Mouse (Mus musculus) thymus, adult 2 months (tissue): ENCODE measurements around the gene Tfap2a. TPM values are rescaled to one million over a fixed set of nuclear protein-coding genes. Genes with fewer than 3 reads are reported as not detected.

Source experiments
- DNase-seq: peaks from one replicate; pipeline ENCODE4 v3.0.0; 2021
- H3K27ac ChIP-seq: fragments of 200-500 bp; 2 replicates; pipeline ENCODE4 v1.5.1; 2012; ENCODE audit warnings: low read length, control low read depth; ENCODE audit not compliant: control insufficient read depth, insufficient read depth
- H3K27me3 ChIP-seq: fragments of 200-500 bp; 2 replicates; pipeline ENCODE4 v1.6.1; 2012; ENCODE audit warnings: mild to moderate bottlenecking, low read length, moderate library complexity, mixed read lengths; ENCODE audit not compliant: control insufficient read depth, insufficient read depth
- H3K36me3 ChIP-seq: fragments of 200-500 bp; 2 replicates; pipeline ENCODE4 v1.6.1; 2012; ENCODE audit warnings: mild to moderate bottlenecking, low read length, moderate library complexity; ENCODE audit not compliant: control insufficient read depth, insufficient read depth
- H3K4me1 ChIP-seq: fragments of 200-500 bp; replicated peaks from 2 replicates; pipeline ENCODE4 v1.6.1; 2012; ENCODE audit warnings: low read length; ENCODE audit not compliant: control insufficient read depth, insufficient read depth
- H3K4me3 ChIP-seq: fragments of 200-500 bp; 2 replicates; pipeline ENCODE4 v1.5.1; 2012; ENCODE audit warnings: mild to moderate bottlenecking, low read length, control low read depth, moderate library complexity; ENCODE audit not compliant: control insufficient read depth, insufficient read depth
- CTCF ChIP-seq: fragments of 200-500 bp; IDR thresholded peaks from 2 replicates; pipeline ENCODE4 v1.5.1; 2012; ENCODE audit warnings: mild to moderate bottlenecking, control low read depth, low read length, moderate library complexity, borderline replicate concordance; ENCODE audit not compliant: control insufficient read depth, poor library complexity, insufficient read depth; ENCODE audit errors: extremely low read depth
- POLR2A ChIP-seq: fragments of 200-500 bp; IDR thresholded peaks from 2 replicates; pipeline ENCODE4 v1.6.1; 2012; ENCODE audit warnings: mild to moderate bottlenecking, low read length, control low read depth, moderate library complexity; ENCODE audit not compliant: control insufficient read depth, poor library complexity, insufficient read depth; ENCODE audit errors: extremely low read depth
- WGBS: fragments of 180-500 bp; shearing (Covaris S2); methylation state at CpG from one replicate; pipeline ENCODE4 v1.1.7; 2018; 5-methylcytosine and 5-hydroxymethylcytosine counted together
- polyA plus RNA-seq: library from polyadenylated mRNA; depleted of rRNA; stranded (reverse); fragments of >200 nt; gene quantifications from 2 replicates; pipeline ENCODE4 v1.2.3, GENCODE M21; 2012

Tfap2a gene
- polyA plus RNA-seq, 1 experiment = 2.0 TPM

- Histone ChIP-seq H3K27ac (no peak overlapping the region), H3K4me1 (peaks cover 8% of the 10 kb centered on the region), H3K36me3 (no peaks in the 10 kb centered on the region), H3K4me3 (peak overlapping the region; percentile 51), H3K27me3 (peaks cover 9% of the 10 kb centered on the region)
- 1% methylated on average over 70 of the region's 70 CpGs for WGBS
- TF ChIP-seq CTCF (no peak), POLR2A (peak; percentile 23; the same call in 1 of the 2 replicates)
- DNase-seq = peak; percentile 85
These were observed 15.2 kb downstream of the Tfap2a start for GRCm38 (mm10) chr13:40722741-40723597.

DNA sequence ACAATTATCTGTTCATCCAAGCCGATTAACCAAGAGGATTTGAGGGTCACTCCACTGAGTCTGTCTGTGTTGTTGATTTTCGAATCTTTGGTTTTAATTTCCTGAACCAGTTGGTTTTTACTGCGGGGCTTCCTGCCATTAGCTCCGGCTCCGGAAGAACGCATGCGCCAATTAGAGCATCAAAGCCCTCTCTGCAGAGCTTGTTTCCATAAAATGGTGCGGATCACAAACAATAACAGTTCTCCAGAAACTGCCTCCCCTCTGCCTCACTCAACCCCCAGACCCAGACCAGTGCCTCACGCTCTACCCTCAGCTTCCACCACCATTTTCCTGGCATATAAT, 18.5 kb downstream of the Tfap2a start:
- Histone ChIP-seq H3K27me3 (no peaks in the 10 kb centered on the region; the same call in 1 of the 2 replicates), H3K4me1 (peaks cover 12% of the 10 kb centered on the region), H3K36me3 (no peaks in the 10 kb centered on the region), H3K27ac (no peak overlapping the region), H3K4me3 (no peak overlapping the region)
- DNase-seq = no peak
- TF ChIP-seq POLR2A = no peak
- TF ChIP-seq CTCF = no peak
- 35% methylated on average over 9 of the region's 9 CpGs for WGBS

DNA sequence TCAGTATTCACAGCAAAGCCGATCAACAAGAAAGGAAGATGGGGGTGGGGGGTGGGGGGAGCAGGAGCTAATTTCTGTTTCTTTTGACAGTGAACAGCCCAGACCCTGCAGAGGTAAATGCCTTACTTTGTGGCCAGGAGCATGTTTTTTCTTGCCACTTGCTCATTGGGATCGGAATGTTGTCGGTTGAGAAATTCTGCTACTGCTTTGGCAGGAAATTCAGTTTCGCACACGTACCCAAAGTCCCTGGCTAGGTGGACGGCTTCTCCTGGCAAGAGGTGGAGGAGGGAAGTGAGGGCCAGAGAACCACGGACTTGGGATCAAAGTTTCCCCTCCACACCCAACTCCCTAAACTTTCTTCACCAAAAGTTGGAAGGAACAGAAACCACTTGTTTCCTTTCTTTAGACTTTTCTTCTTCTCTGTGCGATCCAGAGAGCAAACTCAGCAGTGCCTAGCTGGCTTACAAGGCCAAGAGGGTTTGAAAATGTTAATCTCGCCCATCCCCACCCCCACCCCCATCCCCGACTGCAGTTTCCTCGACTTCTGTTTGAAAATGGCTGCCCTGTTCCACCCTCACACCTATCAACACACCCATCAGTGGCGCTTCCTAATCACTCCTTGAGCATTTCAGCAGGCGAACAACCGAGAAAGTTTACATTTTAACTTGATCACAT, 19.0 kb downstream of the Tfap2a start:
- peaks cover 2% of the 10 kb centered on the region for H3K27me3 ChIP-seq
- DNase-seq = no peak
- H3K4me3 ChIP-seq = no peak overlapping the region
- peaks cover 12% of the 10 kb centered on the region for H3K4me1 ChIP-seq
- TF ChIP-seq POLR2A = no peak
- no peak for TF ChIP-seq CTCF
- H3K27ac ChIP-seq = no peak overlapping the region
- 67% methylated on average over 14 of the region's 14 CpGs for WGBS
- no peaks in the 10 kb centered on the region for H3K36me3 ChIP-seq

DNA sequence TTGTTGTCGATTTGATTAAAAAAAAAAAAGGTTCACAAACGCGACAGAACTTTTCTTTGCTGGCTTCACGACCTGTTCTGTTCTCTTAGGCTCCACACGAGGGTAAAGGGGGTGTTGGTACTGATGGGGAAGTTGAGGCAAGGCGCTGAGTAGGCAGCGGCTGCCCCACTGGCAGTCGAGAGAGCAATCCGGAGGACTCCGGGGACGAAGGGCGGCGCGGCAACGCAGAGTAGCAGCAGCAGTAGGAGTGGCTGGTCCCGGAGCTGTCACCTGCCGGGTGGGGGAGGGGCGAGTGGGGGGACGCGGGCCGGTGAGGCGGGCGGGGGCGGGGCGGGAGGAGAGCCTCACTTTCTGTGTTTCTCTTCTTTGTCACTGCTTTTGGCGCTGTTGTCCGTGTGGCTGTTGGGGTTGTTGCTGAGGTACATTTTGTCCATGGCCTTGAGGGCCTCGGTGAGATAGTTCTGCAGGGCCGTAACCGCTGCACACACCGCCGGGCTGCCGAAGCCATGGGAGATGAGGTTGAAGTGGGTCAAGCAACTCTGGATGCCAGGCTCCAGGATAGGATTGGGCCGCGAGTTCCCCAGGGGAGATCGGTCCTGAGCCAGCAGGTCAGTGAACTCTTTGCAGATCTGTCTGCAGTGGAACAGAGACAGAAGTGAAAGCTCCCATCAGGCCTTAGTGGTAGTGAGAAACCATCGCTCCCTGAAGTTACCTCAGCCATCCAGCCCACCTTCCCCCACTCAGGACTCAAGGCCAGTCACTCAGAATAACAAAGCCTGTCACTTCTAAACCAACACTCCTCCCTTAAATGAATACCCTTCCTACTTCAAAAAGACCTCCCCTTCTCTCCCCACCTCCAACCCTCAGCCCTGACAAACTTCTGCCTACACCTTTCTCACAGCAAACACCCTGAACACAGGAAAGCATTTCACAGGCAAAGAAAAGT, 21.1 kb downstream of the Tfap2a start:
- Histone ChIP-seq H3K27me3 (peaks cover 2% of the 10 kb centered on the region), H3K4me1 (peaks cover 3% of the 10 kb centered on the region; the same call in 1 of the 2 replicates), H3K36me3 (no peaks in the 10 kb centered on the region), H3K4me3 (no peak overlapping the region), H3K27ac (no peak overlapping the region)
- no peak for TF ChIP-seq POLR2A
- no peak for TF ChIP-seq CTCF
- WGBS = 17% methylated on average over 36 of the region's 37 CpGs
- no peak for DNase-seq

GRCm38 (mm10) chr13:40714531-40714930, 23.6 kb downstream of the Tfap2a start:
- 14% methylated on average over 2 of the region's 2 CpGs for WGBS

DNA sequence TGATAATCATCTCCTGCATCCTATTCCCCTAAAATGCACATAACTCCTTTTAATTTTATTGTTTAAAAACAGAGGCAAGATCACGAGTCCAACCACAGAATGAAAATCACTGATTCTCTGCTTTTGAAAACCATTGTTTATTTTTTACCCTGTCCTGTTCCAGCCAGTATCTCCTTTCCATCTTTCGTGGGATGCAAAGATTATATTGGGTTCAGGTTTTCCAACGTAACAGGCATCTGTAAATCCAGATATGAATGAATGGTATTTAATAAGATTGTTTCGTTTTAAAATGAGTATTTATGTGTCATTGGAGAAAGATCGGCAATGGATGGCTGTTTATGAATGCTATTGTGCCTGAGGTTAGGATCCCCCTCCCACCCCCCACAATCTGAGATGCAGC, 24.5 kb downstream of the Tfap2a start:
- DNase-seq = no peak
- no peak overlapping the region for H3K27ac ChIP-seq
- WGBS = 18% methylated on average over 5 of the region's 5 CpGs
- H3K4me3 ChIP-seq = no peak overlapping the region
- peaks cover 16% of the 10 kb centered on the region for H3K27me3 ChIP-seq
- no peaks in the 10 kb centered on the region for H3K36me3 ChIP-seq
- H3K4me1 ChIP-seq = peaks cover 3% of the 10 kb centered on the region; the same call in 1 of the 2 replicates
- TF ChIP-seq POLR2A (no peak), CTCF (no peak)

More at GRCm38 (mm10) chr13:40714531-40714930, 23.6 kb downstream of the Tfap2a start:
- no peak overlapping the region for H3K4me3 ChIP-seq
- TF ChIP-seq CTCF (no peak), POLR2A (no peak)
- H3K4me1 ChIP-seq = peaks cover 3% of the 10 kb centered on the region; the same call in 1 of the 2 replicates
- no peak overlapping the region for H3K27ac ChIP-seq
- no peak for DNase-seq
- no peaks in the 10 kb centered on the region for H3K36me3 ChIP-seq
- peaks cover 13% of the 10 kb centered on the region for H3K27me3 ChIP-seq
